Mouse (Mus musculus): ENCODE measurements at regions not wholly inside any gene's neighbourhood (a gene's known extent, or its start where the extent isn't known, plus 50 kb on each side); places are given as distances from the start of the nearest gene placed in this dataset.

- Histone ChIP-seq H3K9ac (no peak overlapping the region), H3K4me2 (ENCODE audit: low read depth) (no peak overlapping the region), H3K4me1 (ENCODE audit: insufficient read depth) (no peaks in the 10 kb centered on the region), H3K36me3 (ENCODE audit: insufficient read depth) (no peaks in the 10 kb centered on the region), H3K4me3 (ENCODE audit: low read depth, low read length) (no peak overlapping the region), H3K27me3 (ENCODE audit: insufficient read depth, low read length) (no peaks in the 10 kb centered on the region), H3K9me3 (ENCODE audit: low read length) (no peaks in the 10 kb centered on the region), H3K27ac (ENCODE audit: low read depth, low read length) (no peak overlapping the region)
- 80% methylated on average over 4 of the region's 4 CpGs for WGBS
- DNase-seq (no peak), ATAC-seq (no peak)
- no peak for TF ChIP-seq CTCF (IDR thresholded peaks at IDR 0.05; ENCODE audit: low read depth)
Measured at GRCm38 (mm10) chr12:110161306-110161705, 117.6 kb upstream of the Dio3 start.

GRCm38 (mm10) chr12:110165462-110165861 is 113.4 kb upstream of the Dio3 start:
- H3K4me2 ChIP-seq (ENCODE audit: low read depth) = no peak overlapping the region
- no peak for TF ChIP-seq CTCF (IDR thresholded peaks at IDR 0.05; ENCODE audit: low read depth)
- H3K9me3 ChIP-seq (ENCODE audit: low read length) = no peaks in the 10 kb centered on the region
- no peaks in the 10 kb centered on the region for H3K27me3 ChIP-seq (ENCODE audit: insufficient read depth, low read length)
- DNase-seq = no peak
- no peaks in the 10 kb centered on the region for H3K36me3 ChIP-seq (ENCODE audit: insufficient read depth)
- ATAC-seq = no peak
- 0 out of 2 replicates have a peak, but pooled peaks cover 3% of the 10 kb centered on the region for H3K4me1 ChIP-seq (ENCODE audit: insufficient read depth)
- 87% methylated on average over 13 of the region's 13 CpGs for WGBS
- no peak overlapping the region for H3K27ac ChIP-seq (ENCODE audit: low read depth, low read length)
- H3K9ac ChIP-seq = no peak overlapping the region
- H3K4me3 ChIP-seq (ENCODE audit: low read depth, low read length) = no peak overlapping the region

GRCm38 (mm10) chr12:110168407-110168806 is 110.5 kb upstream of the Dio3 start:
- TF ChIP-seq CTCF (IDR thresholded peaks at IDR 0.05; ENCODE audit: low read depth) = no peak
- no peaks in the 10 kb centered on the region for H3K9me3 ChIP-seq (ENCODE audit: low read length)
- no peak for ATAC-seq
- H3K27me3 ChIP-seq (ENCODE audit: insufficient read depth, low read length) = no peaks in the 10 kb centered on the region
- no peaks in the 10 kb centered on the region for H3K36me3 ChIP-seq (ENCODE audit: insufficient read depth)
- no peak overlapping the region for H3K4me2 ChIP-seq (ENCODE audit: low read depth)
- 93% methylated on average over 4 of the region's 4 CpGs for WGBS
- H3K4me3 ChIP-seq (ENCODE audit: low read depth, low read length) = no peak overlapping the region
- no peak overlapping the region for H3K9ac ChIP-seq
- no peak for DNase-seq
- H3K4me1 ChIP-seq (ENCODE audit: insufficient read depth) = 0 out of 2 replicates have a peak, but pooled peaks cover 3% of the 10 kb centered on the region
- H3K27ac ChIP-seq (ENCODE audit: low read depth, low read length) = no peak overlapping the region

- no peak overlapping the region for H3K4me3 ChIP-seq (ENCODE audit: low read depth, low read length)
- 0 out of 2 replicates have a peak, but pooled peaks cover 3% of the 10 kb centered on the region for H3K4me1 ChIP-seq (ENCODE audit: insufficient read depth)
- no peak for TF ChIP-seq CTCF (IDR thresholded peaks at IDR 0.05; ENCODE audit: low read depth)
- no peak overlapping the region for H3K4me2 ChIP-seq (ENCODE audit: low read depth)
- no peaks in the 10 kb centered on the region for H3K9me3 ChIP-seq (ENCODE audit: low read length)
- H3K36me3 ChIP-seq (ENCODE audit: insufficient read depth) = no peaks in the 10 kb centered on the region
- ATAC-seq (no peak), DNase-seq (no peak)
- no peak overlapping the region for H3K9ac ChIP-seq
- WGBS = 100% methylated on average over 1 of the region's 1 CpGs
- no peaks in the 10 kb centered on the region for H3K27me3 ChIP-seq (ENCODE audit: insufficient read depth, low read length)
- no peak overlapping the region for H3K27ac ChIP-seq (ENCODE audit: low read depth, low read length)
Measured at GRCm38 (mm10) chr12:110169261-110169660, 109.6 kb upstream of the Dio3 start.

GRCm38 (mm10) chr12:110170496-110170895 is 108.4 kb upstream of the Dio3 start:
- WGBS = 90% methylated on average over 8 of the region's 8 CpGs
- Histone ChIP-seq H3K36me3 (ENCODE audit: insufficient read depth) (no peaks in the 10 kb centered on the region), H3K27me3 (ENCODE audit: insufficient read depth, low read length) (no peaks in the 10 kb centered on the region), H3K4me3 (ENCODE audit: low read depth, low read length) (no peak overlapping the region), H3K4me2 (ENCODE audit: low read depth) (no peak overlapping the region), H3K9ac (no peak overlapping the region), H3K9me3 (ENCODE audit: low read length) (no peaks in the 10 kb centered on the region), H3K27ac (ENCODE audit: low read depth, low read length) (no peak overlapping the region), H3K4me1 (ENCODE audit: insufficient read depth) (0 out of 2 replicates have a peak, but pooled peaks cover 3% of the 10 kb centered on the region)
- no peak for TF ChIP-seq CTCF (IDR thresholded peaks at IDR 0.05; ENCODE audit: low read depth)
- ATAC-seq (no peak), DNase-seq (no peak)

GRCm38 (mm10) chr12:110177826-110178225 is 101.0 kb upstream of the Dio3 start:
- WGBS = 96% methylated on average over 2 of the region's 2 CpGs
- TF ChIP-seq CTCF (IDR thresholded peaks at IDR 0.05; ENCODE audit: low read depth) = no peak
- no peak for DNase-seq

GRCm38 (mm10) chr12:110183473-110183872 is 95.4 kb upstream of the Dio3 start:
- no peak overlapping the region for H3K4me3 ChIP-seq (ENCODE audit: low read depth, low read length)
- no peak for ATAC-seq
- H3K4me1 ChIP-seq (ENCODE audit: insufficient read depth) = no peaks in the 10 kb centered on the region
- 19% methylated on average over 6 of the region's 6 CpGs for WGBS
- H3K27ac ChIP-seq (ENCODE audit: low read depth, low read length) = no peak overlapping the region
- H3K9me3 ChIP-seq (ENCODE audit: low read length) = 0 out of 2 replicates have a peak, but pooled peaks cover 5% of the 10 kb centered on the region
- H3K4me2 ChIP-seq (ENCODE audit: low read depth) = no peak overlapping the region
- no peak for TF ChIP-seq CTCF (IDR thresholded peaks at IDR 0.05; ENCODE audit: low read depth)
- no peak overlapping the region for H3K9ac ChIP-seq
- DNase-seq = no peak
- peaks cover 17% of the 10 kb centered on the region for H3K27me3 ChIP-seq (ENCODE audit: insufficient read depth, low read length)
- H3K36me3 ChIP-seq (ENCODE audit: insufficient read depth) = no peaks in the 10 kb centered on the region

More at GRCm38 (mm10) chr12:110177826-110178225, 101.0 kb upstream of the Dio3 start:
- H3K27me3 ChIP-seq (ENCODE audit: insufficient read depth, low read length) = no peaks in the 10 kb centered on the region
- H3K9ac ChIP-seq = no peak overlapping the region
- no peaks in the 10 kb centered on the region for H3K36me3 ChIP-seq (ENCODE audit: insufficient read depth)
- no peak overlapping the region for H3K4me3 ChIP-seq (ENCODE audit: low read depth, low read length)
- 0 out of 2 replicates have a peak, but pooled peaks cover 5% of the 10 kb centered on the region for H3K9me3 ChIP-seq (ENCODE audit: low read length)
- no peak overlapping the region for H3K27ac ChIP-seq (ENCODE audit: low read depth, low read length)
- no peak for ATAC-seq
- H3K4me1 ChIP-seq (ENCODE audit: insufficient read depth) = no peaks in the 10 kb centered on the region
- no peak overlapping the region for H3K4me2 ChIP-seq (ENCODE audit: low read depth)
